Mouse (Mus musculus) intestine, postnatal 0 days (tissue): ENCODE results near the gene Spint1. TPM values are rescaled to one million over a fixed set of nuclear protein-coding genes. Genes with fewer than 3 reads are reported as not detected.
A peak's percentile ranks its signal among the peaks of the same experiment; 100 is the strongest.

Experiments used
- ATAC-seq: fragments of 200-750 bp; cut with Nextera tagmentation; 2 replicates; pipeline ENCODE4 v1.8.0; 2017; ENCODE audit warnings: mild to moderate bottlenecking, moderate TSS enrichment, moderate library complexity
- H3K27ac ChIP-seq: fragments of 300-500 bp; sonication (generic); 2 replicates; pipeline ENCODE4 v1.5.1; 2014; ENCODE audit warnings: mild to moderate bottlenecking, low read depth, low read length, moderate library complexity
- H3K27me3 ChIP-seq: fragments of 300-500 bp; sonication (generic); replicated peaks from 2 replicates; pipeline ENCODE4 v1.6.1; 2014; ENCODE audit warnings: low read length, mixed read lengths; ENCODE audit not compliant: control insufficient read depth, insufficient read depth
- H3K36me3 ChIP-seq: fragments of 300-500 bp; sonication (generic); 2 replicates; pipeline ENCODE4 v1.6.1; 2014; ENCODE audit warnings: mild to moderate bottlenecking, moderate library complexity; ENCODE audit not compliant: control insufficient read depth, insufficient read depth
- H3K4me1 ChIP-seq: fragments of 300-500 bp; sonication (generic); replicated peaks from 2 replicates; pipeline ENCODE4 v1.6.1; 2014; ENCODE audit warnings: antibody characterized with exemption, low read length, mixed read lengths; ENCODE audit not compliant: control insufficient read depth, insufficient read depth
- H3K4me2 ChIP-seq: fragments of 300-500 bp; sonication (generic); replicated peaks from 2 replicates; pipeline ENCODE4 v1.6.1; 2014; ENCODE audit warnings: low read depth, mild to moderate bottlenecking, moderate library complexity
- H3K4me3 ChIP-seq: fragments of 300-500 bp; sonication (generic); 2 replicates; pipeline ENCODE4 v1.5.1; 2014; ENCODE audit warnings: low read depth, low read length
- H3K9ac ChIP-seq: fragments of 300-500 bp; sonication (generic); 2 replicates; pipeline ENCODE4 v1.6.1; 2014; ENCODE audit warnings: mild to moderate bottlenecking, low read depth, low read length
- H3K9me3 ChIP-seq: fragments of 300-500 bp; sonication (generic); 2 replicates; pipeline ENCODE4 v1.6.1; 2016; ENCODE audit warnings: mixed run types; ENCODE audit not compliant: control insufficient read depth
- CTCF ChIP-seq: sonication (generic); IDR thresholded peaks from 2 replicates; pipeline ENCODE4 v1.5.1; 2016; ENCODE audit warnings: low read depth, mild to moderate bottlenecking, control low read depth, antibody characterized with exemption, moderate library complexity
- WGBS: fragments of 180-500 bp; shearing (Covaris S2); extraction: QIAGEN DNeasy Blood & Tissue Kit; methylation state at CpG from one replicate; pipeline ENCODE4 v1.1.7; 2014; 5-methylcytosine and 5-hydroxymethylcytosine counted together
- polyA plus RNA-seq: library from polyadenylated mRNA; unstranded; fragments of >200 nt; fragmentation: Nextera tagmentation; extraction: Ambion mirVana; gene quantifications from 2 replicates; pipeline ENCODE4 v1.2.1, GENCODE M21; 2015

Gene Spint1
- polyA plus RNA-seq, 1 experiment from 2014 or later, result 148 TPM

- no peak overlapping the region for H3K27ac ChIP-seq
- no peak overlapping the region for H3K4me3 ChIP-seq
- no peak for TF ChIP-seq CTCF
- no peaks in the 10 kb centered on the region for H3K27me3 ChIP-seq
- no peak for ATAC-seq
- H3K4me2 ChIP-seq, result no peak overlapping the region
- 90% methylated on average over 5 of the region's 5 CpGs for WGBS
- peaks cover 19% of the 10 kb centered on the region for H3K36me3 ChIP-seq
- H3K9ac ChIP-seq, result no peak overlapping the region
- no peaks in the 10 kb centered on the region for H3K4me1 ChIP-seq
- H3K9me3 ChIP-seq, result no peaks in the 10 kb centered on the region
Observed at GRCm38 (mm10) chr2:119287372-119287771, 50.2 kb downstream of the Spint1 start.

- Histone ChIP-seq H3K27me3 (no peaks in the 10 kb centered on the region), H3K27ac (peak within 1 kb of the TSS; percentile 91), H3K4me2 (peak within 1 kb of the TSS; percentile 84), H3K9me3 (no peaks in the 10 kb centered on the region), H3K4me3 (peak within 1 kb of the TSS; percentile 72), H3K4me1 (no peaks in the 10 kb centered on the region), H3K9ac (peak within 1 kb of the TSS; percentile 82), H3K36me3 (peaks cover 29% of the 10 kb centered on the region)
- TF ChIP-seq CTCF, result peak; percentile 100
- under 1% methylated on average over 31 of the region's 31 CpGs for WGBS
- ATAC-seq, result peak; percentile 92
Observed at GRCm38 (mm10) chr2:119288270-119288882, 51.2 kb downstream of the Spint1 start, which contains the start of gene Vps18. Gene Vps18 (plus strand): TSS chr2:119288740.

DNA sequence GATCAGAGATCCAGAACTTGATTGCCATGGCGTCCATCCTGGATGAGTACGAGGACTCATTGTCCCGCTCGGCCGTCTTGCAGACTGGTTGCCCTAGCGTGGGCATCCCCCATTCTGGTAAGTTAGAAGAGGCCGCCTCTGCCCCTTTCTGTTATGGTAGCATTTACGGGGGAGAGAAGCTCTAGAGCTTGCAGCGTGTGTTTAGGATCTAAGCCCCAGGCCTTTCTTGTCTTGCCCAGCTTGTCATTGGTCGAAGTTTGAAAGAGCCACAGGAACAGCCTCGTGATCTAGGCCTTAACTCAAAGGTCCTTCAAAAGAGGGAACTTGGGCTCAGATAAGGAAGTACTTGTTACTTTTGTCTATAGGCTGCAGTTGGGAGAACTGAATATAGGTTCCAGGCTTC is 51.9 kb downstream of the Spint1 start:
- peak overlapping the region; percentile 82 for H3K9ac ChIP-seq
- peak overlapping the region; percentile 91 for H3K27ac ChIP-seq
- peak; percentile 29 for ATAC-seq

GRCm38 (mm10) chr2:119292281-119292680 is 55.1 kb downstream of the Spint1 start:
- Histone ChIP-seq H3K9ac (no peak overlapping the region), H3K36me3 (peaks cover 63% of the 10 kb centered on the region), H3K27me3 (no peaks in the 10 kb centered on the region), H3K4me1 (no peaks in the 10 kb centered on the region), H3K27ac (no peak overlapping the region), H3K4me2 (no peak overlapping the region), H3K9me3 (no peaks in the 10 kb centered on the region), H3K4me3 (no peak overlapping the region)
- no peak for ATAC-seq
- WGBS, result 88% methylated on average over 5 of the region's 5 CpGs
- TF ChIP-seq CTCF, result no peak

More for the DNA sequence above, 51.9 kb downstream of the Spint1 start:
- Histone ChIP-seq H3K4me3 (peak overlapping the region; percentile 72), H3K9me3 (no peaks in the 10 kb centered on the region), H3K4me2 (peak overlapping the region; percentile 84), H3K4me1 (no peaks in the 10 kb centered on the region), H3K36me3 (peaks cover 36% of the 10 kb centered on the region), H3K27me3 (no peaks in the 10 kb centered on the region)
- under 1% methylated on average over 11 of the region's 11 CpGs for WGBS
- TF ChIP-seq CTCF, result no peak

DNA sequence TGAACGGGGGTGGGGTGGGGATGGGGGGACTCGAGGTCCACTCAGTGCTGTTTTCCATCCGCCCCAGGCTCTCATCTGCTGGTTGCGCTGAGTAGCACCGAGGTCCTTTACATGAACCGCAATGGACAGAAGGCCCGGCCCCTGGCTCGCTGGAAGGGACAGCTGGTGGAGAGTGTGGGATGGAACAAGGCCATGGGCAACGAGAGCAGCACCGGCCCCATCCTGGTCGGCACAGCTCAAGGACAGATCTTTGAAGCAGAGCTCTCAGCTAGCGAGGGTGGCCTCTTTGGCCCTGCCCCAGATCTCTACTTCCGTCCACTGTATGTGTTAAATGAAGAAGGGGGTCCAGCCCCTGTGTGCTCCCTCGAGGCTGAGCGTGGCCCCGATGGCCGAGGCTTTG is 55.7 kb downstream of the Spint1 start:
- Histone ChIP-seq H3K4me3 (no peak overlapping the region), H3K27ac (no peak overlapping the region), H3K36me3 (peaks cover 69% of the 10 kb centered on the region), H3K4me2 (no peak overlapping the region), H3K9me3 (no peaks in the 10 kb centered on the region), H3K9ac (no peak overlapping the region), H3K4me1 (no peaks in the 10 kb centered on the region), H3K27me3 (no peaks in the 10 kb centered on the region)
- no peak for ATAC-seq
- no peak for TF ChIP-seq CTCF
- WGBS, result 93% methylated on average over 17 of the region's 17 CpGs

DNA sequence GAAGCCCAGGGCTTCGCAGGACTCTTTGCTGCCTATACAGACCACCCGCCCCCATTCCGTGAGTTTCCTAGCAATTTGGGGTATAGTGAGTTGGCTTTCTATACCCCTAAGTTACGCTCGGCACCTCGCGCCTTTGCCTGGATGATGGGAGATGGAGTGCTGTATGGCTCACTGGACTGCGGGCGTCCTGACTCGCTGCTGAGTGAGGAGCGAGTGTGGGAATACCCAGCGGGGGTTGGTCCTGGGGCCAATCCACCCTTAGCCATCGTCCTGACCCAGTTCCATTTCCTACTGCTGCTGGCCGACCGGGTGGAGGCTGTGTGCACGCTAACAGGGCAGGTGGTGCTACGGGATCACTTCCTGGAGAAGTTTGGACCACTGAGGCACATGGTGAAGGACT is 56.1 kb downstream of the Spint1 start:
- no peak overlapping the region for H3K4me3 ChIP-seq
- H3K9me3 ChIP-seq, result no peaks in the 10 kb centered on the region
- H3K4me2 ChIP-seq, result no peak overlapping the region
- no peak for ATAC-seq
- no peaks in the 10 kb centered on the region for H3K27me3 ChIP-seq
- 91% methylated on average over 17 of the region's 17 CpGs for WGBS
- no peak overlapping the region for H3K9ac ChIP-seq
- no peak for TF ChIP-seq CTCF
- H3K27ac ChIP-seq, result no peak overlapping the region
- no peaks in the 10 kb centered on the region for H3K4me1 ChIP-seq
- H3K36me3 ChIP-seq, result peaks cover 72% of the 10 kb centered on the region
